Comparison of ENCODE assay signal across 28 mouse cellular contexts in the genomic region with DNA sequence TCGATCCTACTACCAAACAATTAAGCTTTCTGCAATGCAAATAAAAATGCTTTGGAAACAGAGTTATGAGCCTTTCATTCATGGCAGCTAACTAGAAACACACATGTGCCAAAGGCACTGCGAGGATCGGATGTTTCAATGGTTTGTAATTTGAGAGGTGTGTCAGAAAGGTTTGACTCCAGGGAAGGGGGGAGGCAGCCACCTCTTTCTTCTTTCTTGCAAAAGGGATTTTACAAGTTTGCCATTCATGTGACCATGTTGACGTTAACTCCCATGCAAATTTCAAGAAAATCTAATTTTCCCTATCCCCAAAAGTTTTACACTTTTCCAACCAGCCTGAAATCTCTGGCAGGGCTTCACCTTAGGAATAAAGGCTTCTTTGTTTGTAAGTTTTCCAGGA. TPM values are rescaled to one million over a fixed set of nuclear protein-coding genes. Genes with fewer than 3 reads are reported as not detected.
DNase-seq lines count a peak whose midpoint lies in the region; ATAC-seq and TF ChIP-seq lines count a peak whose summit lies in the region.
"Had no signal": no experiment of that assay in that cellular context is flagged by ENCODE, and none has a peak within 500 bp of the region (broad histone marks: within the 10 kb centered on the region; RNA-seq: fewer than 3 reads in every experiment).

No protein-coding gene starts in this region.

- no peak overlapping the region for H3K4me3 ChIP-seq in embryonic facial prominence, embryonic 10.5 days
- no peak overlapping the region for H3K4me3 ChIP-seq in limb, embryonic 14.5 days (replicated peaks; ENCODE audit: low read length)
- H3K4me3 ChIP-seq in midbrain, embryonic 13.5 days (replicated peaks), result no peak overlapping the region
- H3K4me3 ChIP-seq: erythroblast, embryonic 14.5 days; forebrain, embryonic 12.5 days; kidney, embryonic 15.5 days; limb, embryonic 15.5 days; midbrain, embryonic 15.5 days; neural tube, embryonic 15.5 days; stomach, embryonic 15.5 days had no signal

- no peaks in the 10 kb centered on the region for H3K36me3 ChIP-seq in embryonic facial prominence, embryonic 10.5 days (replicated peaks)
- H3K36me3 ChIP-seq in limb, embryonic 14.5 days (ENCODE audit: control insufficient read depth, insufficient read depth, low read length), result no peaks in the 10 kb centered on the region
- no peaks in the 10 kb centered on the region for H3K36me3 ChIP-seq in midbrain, embryonic 13.5 days
- H3K36me3 ChIP-seq: forebrain, embryonic 12.5 days; kidney, embryonic 15.5 days; limb, embryonic 15.5 days; midbrain, embryonic 15.5 days; neural tube, embryonic 15.5 days; stomach, embryonic 15.5 days had no signal

- H3K27ac ChIP-seq in embryonic facial prominence, embryonic 10.5 days (replicated peaks), result 0 out of 2 replicates have a peak overlapping the region, but pooled peaks have one; percentile 51
- H3K27ac ChIP-seq in limb, embryonic 14.5 days (replicated peaks; ENCODE audit: low read depth, low read length), result no peak overlapping the region
- no peak overlapping the region for H3K27ac ChIP-seq in midbrain, embryonic 13.5 days
- H3K27ac ChIP-seq: forebrain, embryonic 12.5 days; kidney, embryonic 15.5 days; limb, embryonic 15.5 days; liver, embryonic 14.5 days; macrophage; midbrain, embryonic 15.5 days; neural tube, embryonic 15.5 days; stomach, embryonic 15.5 days had no signal

- TF ChIP-seq POLR2A in limb, embryonic 14.5 days (IDR thresholded peaks at IDR 0.05; ENCODE audit: borderline replicate concordance, extremely low read depth, insufficient read depth, insufficient read length), result no peak

- H3K27me3 ChIP-seq in embryonic facial prominence, embryonic 10.5 days (replicated peaks; ENCODE audit: low read depth, poor library complexity, severe bottlenecking), result no peaks in the 10 kb centered on the region
- H3K27me3 ChIP-seq in limb, embryonic 14.5 days (ENCODE audit: control insufficient read depth, insufficient read depth, low read length), result no peaks in the 10 kb centered on the region
- H3K27me3 ChIP-seq in midbrain, embryonic 13.5 days, result no peaks in the 10 kb centered on the region
- H3K27me3 ChIP-seq: forebrain, embryonic 12.5 days; kidney, embryonic 15.5 days; limb, embryonic 15.5 days; midbrain, embryonic 15.5 days; neural tube, embryonic 15.5 days; stomach, embryonic 15.5 days had no signal

- peaks cover 27% of the 10 kb centered on the region for H3K4me1 ChIP-seq in embryonic facial prominence, embryonic 10.5 days
- H3K4me1 ChIP-seq in limb, embryonic 14.5 days (ENCODE audit: control insufficient read depth, insufficient read depth, low read length), result peaks cover 11% of the 10 kb centered on the region
- peaks cover 6% of the 10 kb centered on the region; the same call in 1 of the 2 replicates for H3K4me1 ChIP-seq in midbrain, embryonic 13.5 days (replicated peaks)

- no peak overlapping the region for H3K4me2 ChIP-seq in limb, embryonic 14.5 days (replicated peaks; ENCODE audit: low read depth, low read length, severe bottlenecking)
- H3K4me2 ChIP-seq in midbrain, embryonic 13.5 days (replicated peaks), result no peak overlapping the region
- H3K4me2 ChIP-seq: forebrain, embryonic 12.5 days; kidney, embryonic 15.5 days; limb, embryonic 15.5 days; midbrain, embryonic 15.5 days; neural tube, embryonic 15.5 days; stomach, embryonic 15.5 days had no signal

- H3K9ac ChIP-seq in limb, embryonic 14.5 days (ENCODE audit: low read depth, low read length, severe bottlenecking), result no peak overlapping the region
- no peak overlapping the region for H3K9ac ChIP-seq in midbrain, embryonic 13.5 days (replicated peaks)
- H3K9ac ChIP-seq: forebrain, embryonic 12.5 days; kidney, embryonic 15.5 days; limb, embryonic 15.5 days; liver, embryonic 14.5 days; midbrain, embryonic 15.5 days; neural tube, embryonic 15.5 days; stomach, embryonic 15.5 days had no signal

- DNase-seq in heart, adult 11 months, result peak; percentile 16
- DNase-seq in heart, postnatal 25 days (ENCODE audit: low spot score), result no peak
- peak; percentile 53 for DNase-seq in embryonic facial prominence, embryonic 10.5 days (ENCODE audit: low spot score)
- peak; percentile 55 for DNase-seq in forelimb bud, embryonic 11.5 days (ENCODE audit: low read depth, low spot score)
- DNase-seq in limb, embryonic 14.5 days (ENCODE audit: low spot score), result peak; percentile 52
- DNase-seq in gastrocnemius, postnatal 25 days, result no peak
- DNase-seq in cerebellum, postnatal 14 days, result no peak
- DNase-seq: adrenal gland, postnatal 25 days; heart, postnatal 14 days; kidney, adult 18-20 months; kidney, postnatal 4 days; layer of hippocampus, postnatal 36 days; lung, adult 2 months; lung, postnatal 10 days; right cerebral cortex, postnatal 25 days; thymus, postnatal 14 days had no signal

- H3K9me3 ChIP-seq in embryonic facial prominence, embryonic 10.5 days, result no peaks in the 10 kb centered on the region
- H3K9me3 ChIP-seq in limb, embryonic 14.5 days (ENCODE audit: control insufficient read depth, low read length), result no peaks in the 10 kb centered on the region
- H3K9me3 ChIP-seq in midbrain, embryonic 13.5 days, result no peaks in the 10 kb centered on the region
- H3K9me3 ChIP-seq: forebrain, embryonic 12.5 days; kidney, embryonic 15.5 days; limb, embryonic 15.5 days; midbrain, embryonic 15.5 days; neural tube, embryonic 15.5 days; stomach, embryonic 15.5 days had no signal

- ATAC-seq in limb, embryonic 14.5 days (ENCODE audit: low FRiP score, low read depth), result no peak
- no peak for ATAC-seq in midbrain, embryonic 13.5 days
- ATAC-seq: CD4-positive, CD25-positive, alpha-beta regulatory T cell, adult 4 months; hindbrain, embryonic 16.5 days; midbrain, embryonic 15.5 days had no signal

- intact Hi-C loops in heart, postnatal 25 days (cut with DNase I), result no loop called here

- 19% methylated on average over 4 of the region's 4 CpGs for WGBS in embryonic facial prominence, embryonic 10.5 days
- 1% methylated on average over 4 of the region's 4 CpGs for WGBS in limb, embryonic 14.5 days
- 55% methylated on average over 4 of the region's 4 CpGs for WGBS in midbrain, embryonic 13.5 days

RNA-seq across cellular contexts. Expression of gene Eps8, which starts 21.1 kb away (rescaled TPM):
- total RNA-seq in heart, postnatal 25 days (2021), result 10 to 100 TPM; 14.0 to 17.9 TPM
- 7.4 and 8.2 TPM in 2 replicates for polyA plus RNA-seq in embryonic facial prominence, embryonic 10.5 days (2016; fragmentation: Nextera tagmentation; extraction: Ambion mirVana)
- 13.4 and 14.9 TPM in 2 replicates for polyA plus RNA-seq in limb, embryonic 14.5 days (2012; rRNA removed)
- polyA plus RNA-seq in limb, embryonic 14.5 days (2014; fragmentation: Nextera tagmentation; extraction: Ambion mirVana), result 33.3 and 33.6 TPM in 2 replicates
- polyA plus RNA-seq in midbrain, embryonic 13.5 days (2015; fragmentation: Nextera tagmentation; extraction: Ambion mirVana), result 11.3 and 13.0 TPM in 2 replicates
- 1 to 10 TPM; 4.7 to 6.0 TPM for total RNA-seq in gastrocnemius, postnatal 25 days (2021)

Comparison
In these comparisons a context has a peak if more than half of its experiments do, and no peak if none do; other contexts are left out.
1. DNase-seq: peak in heart, adult 11 months (single experiment), embryonic facial prominence, embryonic 10.5 days (single experiment), forelimb bud, embryonic 11.5 days (single experiment) and limb, embryonic 14.5 days (single experiment); none in heart, postnatal 25 days (single experiment), gastrocnemius, postnatal 25 days (single experiment) and cerebellum, postnatal 14 days (0 of 2).